Mouse (Mus musculus): Measurements from ENCODE around the gene Rbms3.
A peak's percentile ranks its signal among the peaks of the same experiment; 100 is the strongest.

Gene Rbms3

GRCm38 (mm10) chr9:116956156-116956555 lies 673.6 kb downstream of the Rbms3 start:
- no peak for DNase-seq

- DNase-seq = no peak
Observed at GRCm38 (mm10) chr9:116948211-116948610, 681.5 kb downstream of the Rbms3 start.

DNA sequence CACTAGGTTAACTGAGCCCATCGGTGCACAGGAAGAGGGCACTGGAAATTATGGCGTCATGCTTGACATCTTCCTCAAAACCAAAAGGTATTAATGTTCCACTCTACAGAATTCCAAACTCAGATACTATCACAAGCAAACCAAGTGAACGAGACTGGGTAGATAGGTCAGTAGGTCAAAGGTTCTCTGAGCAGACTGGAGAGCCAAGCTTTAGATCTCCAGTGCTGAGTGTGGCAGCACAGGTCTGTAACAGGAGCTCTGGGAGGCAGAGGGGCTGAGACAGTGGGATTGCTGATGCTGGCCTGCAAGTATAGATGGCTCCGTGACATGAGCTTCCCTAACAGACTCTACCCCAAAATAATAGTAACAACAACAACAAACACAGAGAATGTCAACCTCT lies 682.3 kb downstream of the Rbms3 start:
- no peak for DNase-seq

DNA sequence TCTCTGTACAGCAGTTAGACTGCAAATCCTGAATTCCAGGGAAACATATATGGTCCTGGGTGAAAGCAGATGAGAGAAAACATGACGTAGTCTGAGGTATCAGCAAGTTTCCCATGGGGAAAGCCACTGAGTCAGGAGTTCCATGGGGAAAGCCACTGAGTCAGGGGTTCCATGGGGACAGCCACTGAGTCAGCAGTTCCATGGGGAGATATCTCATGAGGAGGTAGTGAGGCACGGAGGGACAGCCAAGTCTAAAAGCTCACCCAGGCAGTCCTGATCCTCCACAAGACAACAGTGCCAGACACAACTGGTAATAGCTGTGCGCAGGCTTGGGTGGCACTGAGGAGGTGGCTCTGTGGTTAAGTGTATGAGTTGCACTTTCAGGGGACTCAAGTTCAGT lies 682.9 kb downstream of the Rbms3 start:
- no peak for DNase-seq

- no peak for DNase-seq
Observed at GRCm38 (mm10) chr9:116945689-116946088, 684.0 kb downstream of the Rbms3 start.

GRCm38 (mm10) chr9:116943902-116944301 lies 685.8 kb downstream of the Rbms3 start:
- DNase-seq = no peak

DNA sequence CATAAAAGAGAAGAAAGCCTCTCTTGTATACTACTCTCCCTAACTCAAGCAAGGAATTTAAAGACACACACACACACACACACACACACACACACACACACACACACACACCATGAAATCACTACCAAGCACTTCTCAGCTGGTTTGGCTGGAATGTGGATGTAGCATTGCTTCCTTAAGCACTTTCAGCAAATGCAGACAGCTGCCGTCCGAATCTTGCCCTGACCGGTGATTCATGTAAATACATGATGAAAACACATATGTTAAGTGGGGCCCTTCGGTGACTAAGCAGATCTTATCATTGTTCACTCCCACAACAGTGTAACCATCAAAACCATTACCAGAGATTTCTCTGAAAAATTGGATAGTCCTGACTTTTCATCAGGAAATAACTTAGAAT lies 688.6 kb downstream of the Rbms3 start:
- no peak for DNase-seq

- no peak for DNase-seq
Observed at GRCm38 (mm10) chr9:116940693-116941092, 689.0 kb downstream of the Rbms3 start.

DNA sequence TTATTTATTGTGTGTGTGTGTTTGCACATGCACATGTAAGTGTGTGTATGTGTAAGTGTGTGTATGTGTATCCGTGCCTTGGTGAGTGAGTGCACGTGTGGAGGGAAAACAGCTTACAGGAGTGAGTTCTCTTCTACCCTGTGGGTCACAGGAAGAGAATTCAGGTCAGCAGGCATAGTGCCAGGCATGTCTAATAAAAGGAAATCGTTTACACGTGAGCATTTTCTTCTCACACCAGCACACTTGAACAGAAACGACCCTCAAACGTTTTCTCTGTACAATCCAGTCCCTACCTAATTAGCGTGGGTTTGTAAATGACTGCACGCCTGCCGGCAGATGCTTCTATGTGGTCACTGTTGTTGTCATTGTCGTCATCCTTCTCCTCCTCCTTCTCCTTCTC lies 701.4 kb downstream of the Rbms3 start:
- DNase-seq = peak; percentile 31 to 45

GRCm38 (mm10) chr9:116923151-116923550 lies 706.6 kb downstream of the Rbms3 start:
- DNase-seq = peak; percentile 64 to 66

- no peak for DNase-seq
Observed at GRCm38 (mm10) chr9:116922561-116922960, 707.2 kb downstream of the Rbms3 start.

DNA sequence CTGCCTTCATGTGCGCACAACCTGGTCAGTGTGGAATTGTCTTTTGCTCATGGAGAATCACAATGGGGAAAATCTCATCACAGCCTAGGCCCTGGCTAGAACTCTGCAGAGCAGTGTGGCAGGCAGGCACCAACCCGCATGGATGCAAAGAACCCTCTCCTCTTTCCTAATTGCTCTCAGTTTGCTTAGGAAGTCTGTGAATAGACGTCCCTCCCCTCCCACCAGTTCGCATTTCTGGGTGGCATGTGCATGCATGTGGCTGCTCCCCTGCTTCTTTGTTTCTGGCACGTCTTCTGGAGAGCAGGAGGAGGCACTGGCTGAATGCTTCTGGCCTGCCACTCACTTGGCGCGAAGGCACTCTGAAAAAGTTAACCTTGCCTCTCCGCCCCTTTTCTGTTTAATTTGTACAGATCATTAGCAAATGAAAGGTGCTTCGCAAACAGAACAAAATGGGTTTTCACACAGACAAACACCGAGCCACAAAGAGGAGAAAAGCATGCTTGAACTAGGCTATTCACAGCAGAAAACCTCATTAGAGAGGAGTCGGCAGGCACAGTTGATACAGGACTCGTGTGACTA lies 710.2 kb downstream of the Rbms3 start:
- peak in 1 of 2 experiments; percentile 41 for DNase-seq

GRCm38 (mm10) chr9:116912493-116912847 lies 717.2 kb downstream of the Rbms3 start:
- peak; percentile 17 to 28 for DNase-seq

GRCm38 (mm10) chr9:116911781-116912492 lies 717.8 kb downstream of the Rbms3 start:
- DNase-seq = no peak

- no peak for DNase-seq
Observed at GRCm38 (mm10) chr9:116909511-116909910, 720.2 kb downstream of the Rbms3 start.

DNA sequence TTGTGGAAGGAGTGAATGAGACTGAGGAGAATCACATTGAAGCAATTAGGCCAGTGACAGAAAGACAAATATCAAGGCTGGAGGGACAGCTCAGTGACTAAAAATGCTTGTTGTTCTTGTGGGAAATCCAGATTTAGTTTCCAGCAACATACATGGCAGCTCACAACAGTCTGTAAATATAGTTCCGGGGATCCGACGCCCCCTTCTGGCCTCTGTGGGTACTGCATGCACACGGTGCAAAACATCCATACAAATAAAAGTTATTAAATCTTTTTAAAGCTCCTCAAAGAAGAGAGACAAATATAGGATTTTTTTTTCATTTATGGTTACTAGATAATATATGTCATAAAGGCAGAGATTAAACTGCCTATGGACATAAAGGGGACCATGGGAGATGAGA lies 722.8 kb downstream of the Rbms3 start:
- peak in 1 of 2 experiments; percentile 14 for DNase-seq

DNA sequence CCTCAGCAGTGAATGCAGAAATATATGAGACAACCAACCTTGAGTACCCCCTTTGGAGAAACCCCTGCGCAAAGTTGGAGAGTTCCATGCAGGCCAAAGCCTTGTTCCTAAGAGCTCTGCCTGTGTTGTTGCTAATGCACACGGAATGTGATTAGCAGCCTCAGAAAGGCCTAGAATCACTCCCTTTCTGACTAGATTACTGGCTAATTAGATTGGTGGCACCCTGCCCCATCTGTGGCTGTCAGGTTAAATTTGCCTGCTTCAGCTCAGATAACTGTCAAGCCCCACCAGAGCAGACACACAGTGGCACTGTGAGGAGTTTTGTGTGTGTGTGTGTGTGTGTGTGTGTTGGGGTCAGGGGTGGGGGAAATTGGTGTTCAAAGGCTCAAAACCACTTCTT lies 724.1 kb downstream of the Rbms3 start:
- DNase-seq = peak; percentile 67 to 79

DNA sequence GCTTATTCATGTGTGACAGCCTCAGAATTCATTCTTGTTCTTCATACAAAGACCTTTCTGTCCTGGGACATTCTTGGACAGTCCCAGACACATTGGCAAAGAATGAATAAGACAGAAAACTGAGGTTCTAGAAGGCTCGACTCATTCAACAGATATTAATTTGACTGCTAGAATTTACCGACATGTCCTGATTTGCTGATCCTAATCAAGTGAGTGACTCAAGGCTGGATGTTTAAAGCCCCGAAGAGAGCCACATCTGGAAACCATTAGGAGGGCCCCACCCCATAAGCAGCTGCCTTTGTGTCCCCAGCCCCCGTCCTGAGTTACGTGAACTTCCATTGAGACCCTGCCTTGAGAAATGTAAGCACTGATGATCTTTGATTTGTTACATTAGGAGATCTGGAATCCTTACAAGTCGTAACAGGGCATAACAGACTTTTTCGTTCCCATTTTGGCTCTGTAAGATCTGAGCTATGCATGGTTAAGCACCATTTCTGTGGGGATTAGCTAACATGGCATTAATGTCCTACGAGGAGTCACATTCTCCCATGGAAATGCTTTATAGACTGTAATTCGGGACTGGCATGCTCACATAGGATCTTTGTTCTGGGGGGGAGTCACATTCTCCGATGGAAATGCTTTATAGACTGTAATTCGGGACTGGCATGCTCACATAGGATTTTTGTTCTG lies 726.3 kb downstream of the Rbms3 start:
- DNase-seq = no peak

DNA sequence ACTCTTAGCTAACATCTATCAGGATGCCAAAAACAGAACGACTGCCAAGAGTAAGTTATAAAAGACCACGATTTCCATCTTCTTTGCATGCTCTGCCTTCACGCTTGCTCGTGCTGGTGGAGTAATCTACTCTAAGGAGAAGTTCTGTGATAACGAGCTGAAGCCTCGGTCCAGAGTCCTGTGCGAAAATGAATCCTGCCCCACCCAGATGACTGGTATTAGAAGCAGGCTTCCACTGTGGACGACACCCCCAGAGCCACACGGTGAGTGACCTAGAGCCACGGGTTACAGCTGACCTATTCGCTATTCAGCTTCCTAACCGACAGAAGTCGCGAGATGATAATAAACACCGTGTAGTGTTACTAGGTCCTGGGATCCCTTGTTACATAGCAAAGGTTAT lies 730.3 kb downstream of the Rbms3 start:
- no peak for DNase-seq

DNA sequence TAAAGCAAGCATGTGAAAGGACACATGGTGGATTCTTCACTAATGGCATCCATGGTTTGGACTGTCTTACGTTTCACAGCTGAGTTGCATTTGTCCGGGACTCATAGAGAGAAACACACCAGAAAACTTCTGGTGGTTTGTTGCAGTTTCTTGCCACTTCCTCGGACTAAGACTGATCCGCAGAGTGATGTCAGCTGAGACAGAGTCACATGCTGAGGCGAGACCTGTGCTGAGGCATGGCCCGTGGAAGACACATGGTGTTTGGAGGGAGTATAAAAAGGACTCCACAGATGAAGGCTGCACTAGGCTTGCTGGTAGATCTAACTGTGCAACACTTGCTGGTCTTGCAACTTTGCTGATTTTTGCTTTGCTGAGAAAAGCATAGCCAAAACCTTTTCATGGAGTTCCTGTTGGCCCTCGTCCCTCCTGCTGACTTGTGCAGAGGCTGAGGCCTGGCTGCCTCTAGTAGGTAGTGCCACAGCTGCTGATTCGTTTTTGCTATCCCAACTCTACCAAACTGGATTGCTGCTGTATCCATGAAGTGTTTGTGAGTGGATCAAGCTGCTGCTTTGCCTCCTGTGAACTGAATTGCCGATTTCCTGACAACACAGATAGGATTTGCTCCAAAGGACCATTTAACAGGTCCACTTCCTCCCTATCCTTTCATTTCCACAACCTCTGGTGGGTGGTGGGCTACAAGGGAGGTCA lies 742.6 kb downstream of the Rbms3 start:
- no peak for DNase-seq

- no peak for DNase-seq
Observed at GRCm38 (mm10) chr9:116885617-116886016, 744.1 kb downstream of the Rbms3 start.

- DNase-seq = no peak
Observed at GRCm38 (mm10) chr9:116880503-116880902, 749.2 kb downstream of the Rbms3 start.

GRCm38 (mm10) chr9:116879600-116880457 lies 749.9 kb downstream of the Rbms3 start:
- DNase-seq = no peak
